Mouse (Mus musculus) intestine, embryonic 16.5 days (tissue): ENCODE results near the gene Zdhhc8. TPM values are rescaled to one million over a fixed set of nuclear protein-coding genes. Genes with fewer than 3 reads are reported as not detected.
A peak's percentile ranks its signal among the peaks of the same experiment; 100 is the strongest.

Experiments
- ATAC-seq: fragments of 200-750 bp; cut with Nextera tagmentation; 2 replicates; pipeline ENCODE4 v1.8.0; 2017; ENCODE audit warnings: moderate TSS enrichment, moderate library complexity
- H3K27ac ChIP-seq: fragments of 300-500 bp; sonication (generic); 2 replicates; pipeline ENCODE4 v1.5.1; 2014; ENCODE audit warnings: mild to moderate bottlenecking, low read length
- H3K27me3 ChIP-seq: fragments of 300-500 bp; sonication (generic); replicated peaks from 2 replicates; pipeline ENCODE4 v1.6.1; 2014; ENCODE audit warnings: low read length, control low read depth, mixed read lengths; ENCODE audit not compliant: control insufficient read depth, insufficient read depth
- H3K36me3 ChIP-seq: fragments of 300-500 bp; sonication (generic); 2 replicates; pipeline ENCODE4 v1.6.1; 2014; ENCODE audit warnings: low read length, control low read depth; ENCODE audit not compliant: control insufficient read depth, insufficient read depth
- H3K4me1 ChIP-seq: fragments of 300-500 bp; sonication (generic); 2 replicates; pipeline ENCODE4 v1.6.1; 2014; ENCODE audit warnings: low read length, control low read depth, mixed read lengths; ENCODE audit not compliant: control insufficient read depth, insufficient read depth
- H3K4me2 ChIP-seq: fragments of 300-500 bp; sonication (generic); 2 replicates; pipeline ENCODE4 v1.6.1; 2014; ENCODE audit warnings: low read depth, low read length, control low read depth
- H3K4me3 ChIP-seq: fragments of 300-500 bp; sonication (generic); 2 replicates; pipeline ENCODE4 v1.5.1; 2014; ENCODE audit warnings: mild to moderate bottlenecking, low read length
- H3K9ac ChIP-seq: fragments of 300-500 bp; sonication (generic); 2 replicates; pipeline ENCODE4 v1.6.1; 2014; ENCODE audit warnings: low read depth, low read length
- H3K9me3 ChIP-seq: fragments of 300-500 bp; sonication (generic); 2 replicates; pipeline ENCODE4 v1.6.1; 2016; ENCODE audit warnings: low read length, control low read depth; ENCODE audit not compliant: control insufficient read depth
- whole genome bisulfite sequencing: fragments of 180-500 bp; shearing (Covaris S2); extraction: QIAGEN DNeasy Blood & Tissue Kit; methylation state at CpG from one replicate; pipeline ENCODE4 v1.1.7; 2014; 5-methylcytosine and 5-hydroxymethylcytosine counted together
- polyA plus RNA-seq: library from polyadenylated mRNA; unstranded; fragments of >200 nt; fragmentation: Nextera tagmentation; extraction: Ambion mirVana; gene quantifications from 2 replicates; pipeline ENCODE4 v1.2.1, GENCODE M21; 2015

Gene Zdhhc8
- polyA plus RNA-seq, 1 experiment from 2014 or later, result 4.1 TPM

GRCm38 (mm10) chr16:18249364-18249967, 14.5 kb upstream of the Zdhhc8 start:
- peaks cover 33% of the 10 kb centered on the region for H3K36me3 ChIP-seq
- H3K4me3 ChIP-seq, result peak overlapping the region; percentile 95
- peak overlapping the region; percentile 92 for H3K27ac ChIP-seq
- peak; percentile 20; the same call in 1 of the 2 replicates for ATAC-seq
- H3K9ac ChIP-seq, result peak overlapping the region; percentile 88
- H3K9me3 ChIP-seq, result no peaks in the 10 kb centered on the region
- H3K27me3 ChIP-seq, result no peaks in the 10 kb centered on the region
- H3K4me1 ChIP-seq, result peaks cover 34% of the 10 kb centered on the region
- WGBS, result 2% methylated on average over 27 of the region's 27 CpGs
- H3K4me2 ChIP-seq, result peak overlapping the region; percentile 95

GRCm38 (mm10) chr16:18248433-18249363, 13.8 kb upstream of the Zdhhc8 start, which contains the start of the genes Trmt2a and Ranbp1:
TSS of gene Trmt2a (plus strand) at chr16:18248679.
TSS of gene Ranbp1 (minus strand) at chr16:18248732.
- ATAC-seq, result peak; percentile 97
- Histone ChIP-seq H3K9me3 (no peaks in the 10 kb centered on the region), H3K27ac (peak within 1 kb of the TSS; percentile 92), H3K4me2 (peak within 1 kb of the TSS; percentile 95), H3K36me3 (peaks cover 37% of the 10 kb centered on the region), H3K4me1 (peaks cover 34% of the 10 kb centered on the region), H3K9ac (peak within 1 kb of the TSS; percentile 94), H3K4me3 (peak within 1 kb of the TSS; percentile 95), H3K27me3 (no peaks in the 10 kb centered on the region)
- WGBS, result under 1% methylated on average over 96 of the region's 102 CpGs

- Histone ChIP-seq H3K9me3 (no peaks in the 10 kb centered on the region), H3K27ac (peak overlapping the region; percentile 86), H3K4me3 (peak overlapping the region; percentile 95), H3K27me3 (no peaks in the 10 kb centered on the region), H3K4me1 (peaks cover 34% of the 10 kb centered on the region), H3K4me2 (peak overlapping the region; percentile 59), H3K9ac (peak overlapping the region; percentile 94), H3K36me3 (peaks cover 36% of the 10 kb centered on the region)
- WGBS, result under 1% methylated on average over 33 of the region's 33 CpGs
- peak; percentile 4; the same call in 1 of the 2 replicates for ATAC-seq
These were observed 12.8 kb upstream of the Zdhhc8 start for GRCm38 (mm10) chr16:18247521-18248399.

- H3K4me2 ChIP-seq, result no peak overlapping the region
- H3K36me3 ChIP-seq, result peaks cover 38% of the 10 kb centered on the region
- no peak for ATAC-seq
- H3K27me3 ChIP-seq, result no peaks in the 10 kb centered on the region
- peaks cover 1% of the 10 kb centered on the region for H3K4me1 ChIP-seq
- H3K27ac ChIP-seq, result no peak overlapping the region
- no peaks in the 10 kb centered on the region for H3K9me3 ChIP-seq
- H3K4me3 ChIP-seq, result no peak overlapping the region
- no peak overlapping the region for H3K9ac ChIP-seq
- WGBS, result 89% methylated on average over 10 of the region's 10 CpGs
These were observed 6.6 kb upstream of the Zdhhc8 start for GRCm38 (mm10) chr16:18241581-18241980.

GRCm38 (mm10) chr16:18236676-18237501, 2.0 kb upstream of the Zdhhc8 start:
- no peak overlapping the region for H3K27ac ChIP-seq
- 70% methylated on average over 7 of the region's 7 CpGs for WGBS
- H3K9me3 ChIP-seq, result no peaks in the 10 kb centered on the region
- H3K4me1 ChIP-seq, result peaks cover 21% of the 10 kb centered on the region
- no peaks in the 10 kb centered on the region for H3K27me3 ChIP-seq
- H3K4me3 ChIP-seq, result no peak overlapping the region
- H3K36me3 ChIP-seq, result peaks cover 16% of the 10 kb centered on the region
- ATAC-seq, result no peak
- H3K9ac ChIP-seq, result peak overlapping the region; percentile 84
- H3K4me2 ChIP-seq, result no peak overlapping the region

- peak overlapping the region; percentile 83 for H3K4me3 ChIP-seq
- H3K36me3 ChIP-seq, result peaks cover 8% of the 10 kb centered on the region
- H3K4me1 ChIP-seq, result peaks cover 21% of the 10 kb centered on the region
- peak overlapping the region; percentile 87 for H3K4me2 ChIP-seq
- peak overlapping the region; percentile 82 for H3K27ac ChIP-seq
- no peaks in the 10 kb centered on the region for H3K9me3 ChIP-seq
- H3K27me3 ChIP-seq, result no peaks in the 10 kb centered on the region
- 6% methylated on average over 19 of the region's 19 CpGs for WGBS
- peak overlapping the region; percentile 84 for H3K9ac ChIP-seq
- peak; percentile 64 for ATAC-seq
These were observed 591 bp upstream of the Zdhhc8 start for GRCm38 (mm10) chr16:18235389-18236065.

GRCm38 (mm10) chr16:18233919-18234670, 841 bp downstream of the Zdhhc8 start:
- 16% methylated on average over 13 of the region's 13 CpGs for WGBS
- H3K4me2 ChIP-seq, result peak overlapping the region; percentile 87
- no peaks in the 10 kb centered on the region for H3K27me3 ChIP-seq
- no peaks in the 10 kb centered on the region for H3K9me3 ChIP-seq
- H3K4me3 ChIP-seq, result peak overlapping the region; percentile 83
- ATAC-seq, result peak; percentile 16; the same call in 1 of the 2 replicates
- peaks cover 4% of the 10 kb centered on the region; the same call in 1 of the 2 replicates for H3K36me3 ChIP-seq
- peak overlapping the region; percentile 82; the same call in 1 of the 2 replicates for H3K27ac ChIP-seq
- H3K4me1 ChIP-seq, result peaks cover 27% of the 10 kb centered on the region
- H3K9ac ChIP-seq, result peak overlapping the region; percentile 84
